In the genomic region with DNA sequence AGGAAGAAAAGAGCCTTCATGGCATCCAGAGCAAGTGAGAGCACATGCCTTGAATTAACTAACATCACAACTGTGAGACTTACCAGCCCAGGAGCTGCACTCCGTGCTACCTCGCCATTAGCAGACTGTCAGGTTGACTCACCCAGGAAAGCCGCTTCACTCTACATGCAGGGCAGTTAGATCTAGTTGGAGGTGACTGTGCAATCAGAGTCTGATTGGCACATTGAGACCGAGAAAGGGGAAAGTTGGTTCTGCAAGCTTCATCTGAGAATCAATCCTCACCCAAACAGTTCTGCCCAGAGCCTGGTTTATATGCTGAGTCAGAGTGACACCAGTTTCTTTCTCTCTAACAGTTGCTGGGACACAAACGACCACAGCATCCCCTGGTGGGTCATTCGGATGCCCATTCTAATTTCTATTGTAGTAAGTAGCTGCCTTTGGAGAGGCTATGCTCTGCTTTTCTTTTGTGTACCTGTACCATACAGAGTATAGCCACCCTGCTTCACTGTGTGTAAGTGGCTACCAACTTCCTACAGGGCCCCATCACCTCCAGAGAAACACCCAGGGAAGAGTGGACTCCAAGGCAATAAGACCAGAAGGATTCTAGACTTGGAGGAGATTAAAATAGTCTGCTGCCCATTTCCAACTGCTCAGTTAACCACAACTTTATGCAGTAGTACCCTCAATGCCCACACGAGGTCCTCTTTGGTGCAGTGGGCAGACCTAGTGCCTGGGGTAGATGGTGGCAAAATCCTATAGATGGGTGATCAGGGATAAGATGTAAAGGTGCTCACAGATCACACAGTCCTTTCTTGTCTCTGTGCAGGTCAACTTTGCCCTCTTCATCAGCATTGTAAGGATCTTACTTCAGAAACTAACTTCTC, we compare ENCODE assay signal across 12 mouse cellular contexts.
DNase-seq lines count a peak whose midpoint lies in the region; ATAC-seq and TF ChIP-seq lines count a peak whose summit lies in the region.
"Had no signal": no experiment of that assay in that cellular context is flagged by ENCODE, and none has a peak within 500 bp of the region (broad histone marks: within the 10 kb centered on the region; RNA-seq: fewer than 3 reads in every experiment).

No protein-coding gene starts in this region.

- no peak overlapping the region for H3K4me3 ChIP-seq in intestine, postnatal 0 days (ENCODE audit: low read depth, low read length)
- H3K4me3 ChIP-seq in intestine, embryonic 15.5 days (replicated peaks), result no peak overlapping the region
- no peak overlapping the region for H3K4me3 ChIP-seq in bone marrow macrophage, adult 2 months (ENCODE audit: insufficient read depth, low read length)
- H3K4me3 ChIP-seq: embryonic facial prominence, embryonic 12.5 days; lung, embryonic 15.5 days; neural tube, embryonic 12.5 days had no signal

- WGBS in intestine, postnatal 0 days, result 73% methylated on average over 7 of the region's 7 CpGs
- WGBS in intestine, embryonic 15.5 days, result 71% methylated on average over 7 of the region's 7 CpGs

- no peak overlapping the region for H3K27ac ChIP-seq in intestine, postnatal 0 days (ENCODE audit: low read depth, low read length)
- H3K27ac ChIP-seq in intestine, embryonic 15.5 days, result no peak overlapping the region
- H3K27ac ChIP-seq in bone marrow macrophage, adult 2 months (ENCODE audit: insufficient read depth, low read depth, low read length), result no peak overlapping the region
- H3K27ac ChIP-seq: embryonic facial prominence, embryonic 12.5 days; hindbrain, embryonic 14.5 days; lung, embryonic 15.5 days; neural tube, embryonic 12.5 days had no signal

- TF ChIP-seq POLR2A in bone marrow macrophage, adult 2 months (IDR thresholded peaks at IDR 0.05; ENCODE audit: borderline replicate concordance, low read depth, low read length), result no peak

- no peak for ATAC-seq in intestine, postnatal 0 days
- ATAC-seq in intestine, embryonic 15.5 days, result no peak
- ATAC-seq in neutrophil, adult 5-6 weeks (ENCODE audit: extremely low read depth, insufficient number of reproducible peaks, low FRiP score, poor library complexity, severe bottlenecking), result peak; percentile 47; the same call in 1 of the 2 replicates

- intact Hi-C loops in gastrocnemius, postnatal 14 days (cut with DNase I; ENCODE audit: low total_unique reads), result no loop called here

- peak; percentile 55 for TF ChIP-seq CTCF in intestine, postnatal 0 days (IDR thresholded peaks at IDR 0.05; ENCODE audit: low read depth)
- TF ChIP-seq CTCF in bone marrow macrophage, adult 2 months (IDR thresholded peaks at IDR 0.05; ENCODE audit: low read depth, low read length), result peak; percentile 41; the same call in 1 of the 2 replicates

- no peak overlapping the region for H3K4me2 ChIP-seq in intestine, postnatal 0 days (replicated peaks; ENCODE audit: low read depth)
- no peak overlapping the region for H3K4me2 ChIP-seq in intestine, embryonic 15.5 days (replicated peaks)
- H3K4me2 ChIP-seq: embryonic facial prominence, embryonic 12.5 days; hindbrain, embryonic 14.5 days; lung, embryonic 15.5 days; neural tube, embryonic 12.5 days had no signal

- H3K9me3 ChIP-seq in intestine, postnatal 0 days (ENCODE audit: control insufficient read depth), result no peaks in the 10 kb centered on the region
- H3K9me3 ChIP-seq in intestine, embryonic 15.5 days, result no peaks in the 10 kb centered on the region
- H3K9me3 ChIP-seq: embryonic facial prominence, embryonic 12.5 days; lung, embryonic 15.5 days; neural tube, embryonic 12.5 days had no signal

- no peaks in the 10 kb centered on the region for H3K4me1 ChIP-seq in intestine, postnatal 0 days (replicated peaks; ENCODE audit: control insufficient read depth, insufficient read depth, low read length)
- H3K4me1 ChIP-seq in intestine, embryonic 15.5 days (replicated peaks), result no peaks in the 10 kb centered on the region
- H3K4me1 ChIP-seq in bone marrow macrophage, adult 2 months (ENCODE audit: control insufficient read depth, insufficient read depth, low read length), result peaks cover 51% of the 10 kb centered on the region
- H3K4me1 ChIP-seq: embryonic facial prominence, embryonic 12.5 days; lung, embryonic 15.5 days; neural tube, embryonic 12.5 days had no signal

- DNase-seq in B cell, adult 2 months, result peak; percentile 51 to 57
- DNase-seq in gastrocnemius, postnatal 14 days, result no peak
- DNase-seq in left cerebral cortex, adult 8-10 months (ENCODE audit: low spot score in 2 of 2), result no peak
- no peak for DNase-seq in heart, adult 9 months (ENCODE audit: low spot score in 2 of 2)

- no peak overlapping the region for H3K9ac ChIP-seq in intestine, postnatal 0 days (ENCODE audit: low read depth, low read length)
- H3K9ac ChIP-seq in intestine, embryonic 15.5 days, result no peak overlapping the region
- H3K9ac ChIP-seq: embryonic facial prominence, embryonic 12.5 days; hindbrain, embryonic 14.5 days; lung, embryonic 15.5 days; neural tube, embryonic 12.5 days had no signal

- no peaks in the 10 kb centered on the region for H3K36me3 ChIP-seq in intestine, postnatal 0 days (ENCODE audit: control insufficient read depth, insufficient read depth)
- H3K36me3 ChIP-seq in intestine, embryonic 15.5 days, result no peaks in the 10 kb centered on the region
- H3K36me3 ChIP-seq: embryonic facial prominence, embryonic 12.5 days; lung, embryonic 15.5 days; neural tube, embryonic 12.5 days had no signal

- H3K27me3 ChIP-seq in intestine, postnatal 0 days (replicated peaks; ENCODE audit: control insufficient read depth, insufficient read depth, low read length), result no peaks in the 10 kb centered on the region
- H3K27me3 ChIP-seq in intestine, embryonic 15.5 days (replicated peaks), result no peaks in the 10 kb centered on the region
- H3K27me3 ChIP-seq: embryonic facial prominence, embryonic 12.5 days; lung, embryonic 15.5 days; neural tube, embryonic 12.5 days had no signal

Comparison
In these comparisons a context has a peak if more than half of its experiments do, and no peak if none do; other contexts are left out.
1. DNase-seq: peak in B cell, adult 2 months (2 of 2); none in gastrocnemius, postnatal 14 days (single experiment), left cerebral cortex, adult 8-10 months (0 of 2) and heart, adult 9 months (0 of 2).